Mouse (Mus musculus): ENCODE measurements around the gene Tpt1. TPM values are rescaled to one million over a fixed set of nuclear protein-coding genes. Genes with fewer than 3 reads are reported as not detected.
"Not testable (repeated sequence)": the region's sequence is repeated elsewhere in the genome, so short reads cannot be mapped to it uniquely, and the experiment has no call there.

Gene Tpt1
- polyA plus RNA-seq, 1 experiment, result 1,757 TPM

DNA sequence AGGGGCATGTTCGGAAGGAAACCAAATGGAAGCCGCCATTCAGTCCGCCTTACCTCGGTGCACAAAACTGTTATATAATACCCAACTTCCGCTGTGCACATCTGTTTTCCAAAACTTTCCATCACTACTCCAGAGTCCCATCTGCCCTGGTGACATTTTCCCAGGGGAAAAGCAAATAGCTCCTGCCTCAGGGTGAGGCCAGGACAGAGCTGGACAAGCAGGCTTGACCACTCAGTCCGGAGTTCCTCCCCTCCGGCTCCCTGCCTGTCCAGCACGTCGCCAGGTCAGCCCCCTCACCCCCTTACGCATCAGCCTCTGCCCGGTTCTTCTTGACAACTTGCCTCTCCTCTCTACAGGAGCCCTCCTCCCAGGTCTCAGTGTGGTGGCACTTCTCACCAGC lies 16.7 kb upstream of the Tpt1 start:
- Histone ChIP-seq H3K4me3 (ENCODE audit: insufficient read depth, low read depth, low read length) (no peak overlapping the region), H3K4me1 (ENCODE audit: control insufficient read depth, insufficient read depth, low read length) (peaks cover 12% of the 10 kb centered on the region), H3K27ac (ENCODE audit: insufficient read depth, low read depth, low read length) (no peak overlapping the region)
- TF ChIP-seq CTCF (IDR thresholded peaks at IDR 0.05; ENCODE audit: insufficient read depth, low read depth, low read length) (no peak), POLR2A (IDR thresholded peaks at IDR 0.05; ENCODE audit: insufficient read depth, low read depth, low read length) (no peak)
- 56% methylated on average over 11 of the region's 11 CpGs for WGBS

DNA sequence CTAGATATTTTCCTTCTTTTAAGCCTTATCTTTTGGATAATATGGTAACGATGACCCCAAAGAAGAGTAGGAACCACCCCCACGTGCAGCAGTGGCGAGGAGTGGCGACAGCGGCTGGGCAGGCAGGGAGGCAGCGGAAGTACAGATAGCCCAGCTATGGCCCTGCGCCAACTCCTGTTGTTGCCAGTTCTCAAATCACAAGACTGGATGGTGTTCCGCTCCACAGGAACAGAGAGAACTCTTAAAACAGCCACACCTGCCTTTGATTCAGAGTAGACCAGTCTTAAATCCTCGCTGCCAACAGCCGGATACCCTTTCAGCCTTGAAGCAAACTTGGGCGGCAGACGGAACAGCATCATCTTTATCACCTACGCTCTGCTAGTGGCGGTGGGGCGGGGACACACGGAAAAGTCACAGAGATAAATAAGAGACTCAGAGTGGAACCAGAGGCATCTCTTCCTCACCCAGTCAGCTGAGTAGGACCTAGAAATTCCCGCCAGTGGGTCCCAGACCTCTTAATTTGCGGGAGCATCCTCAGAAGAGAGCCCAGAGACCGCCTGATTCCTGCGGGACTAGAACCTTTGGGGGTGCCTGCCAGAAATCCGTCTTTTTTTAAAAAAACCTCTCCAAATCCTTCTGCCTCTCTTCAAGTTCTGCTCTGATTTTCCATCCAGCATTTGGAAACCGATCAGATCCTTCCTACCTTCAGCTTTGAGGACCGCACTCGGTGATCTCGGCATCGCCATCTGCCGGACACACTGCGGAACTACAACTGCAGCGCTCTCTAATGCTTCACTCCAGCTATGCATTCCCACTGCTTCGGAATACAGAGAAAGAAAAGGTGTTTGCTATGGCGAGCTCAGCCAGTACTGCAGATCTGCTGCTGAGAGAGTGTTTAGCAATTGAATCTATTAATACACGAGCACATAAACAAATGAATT lies 15.8 kb upstream of the Tpt1 start:
- TF ChIP-seq POLR2A (IDR thresholded peaks at IDR 0.05; ENCODE audit: insufficient read depth, low read depth, low read length), result no peak
- TF ChIP-seq CTCF (IDR thresholded peaks at IDR 0.05; ENCODE audit: insufficient read depth, low read depth, low read length), result peak; percentile 86
- no peak overlapping the region for H3K27ac ChIP-seq (ENCODE audit: insufficient read depth, low read depth, low read length)
- peaks cover 19% of the 10 kb centered on the region for H3K4me1 ChIP-seq (ENCODE audit: control insufficient read depth, insufficient read depth, low read length)
- 5% methylated on average over 32 of the region's 32 CpGs for WGBS
- H3K4me3 ChIP-seq (ENCODE audit: insufficient read depth, low read depth, low read length), result peak overlapping the region; percentile 22

DNA sequence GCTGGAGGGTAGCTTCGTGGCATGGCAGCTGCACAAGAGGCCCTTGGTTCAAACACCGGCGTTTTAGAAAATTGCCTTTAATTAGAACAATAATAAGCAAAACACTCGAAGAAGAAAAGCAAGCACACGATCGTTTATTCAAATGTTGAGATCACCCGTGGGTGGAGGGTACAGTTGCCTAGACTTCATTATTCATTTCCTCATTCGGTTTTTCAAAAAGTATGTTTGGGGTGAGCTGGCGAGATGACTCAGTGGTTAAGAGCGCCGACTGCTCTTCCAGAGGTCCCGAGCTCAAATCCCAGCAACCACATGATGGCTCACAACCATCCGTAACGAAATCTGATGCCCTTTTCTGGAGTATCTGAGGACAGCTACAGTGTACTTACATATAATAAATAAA lies 15.1 kb upstream of the Tpt1 start:
- H3K27ac ChIP-seq (ENCODE audit: insufficient read depth, low read depth, low read length); H3K4me3 ChIP-seq (ENCODE audit: insufficient read depth, low read depth, low read length): not testable (repeated sequence)
- 24% methylated on average over 14 of the region's 14 CpGs for WGBS
- peaks cover 25% of the 10 kb centered on the region for H3K4me1 ChIP-seq (ENCODE audit: control insufficient read depth, insufficient read depth, low read length)

DNA sequence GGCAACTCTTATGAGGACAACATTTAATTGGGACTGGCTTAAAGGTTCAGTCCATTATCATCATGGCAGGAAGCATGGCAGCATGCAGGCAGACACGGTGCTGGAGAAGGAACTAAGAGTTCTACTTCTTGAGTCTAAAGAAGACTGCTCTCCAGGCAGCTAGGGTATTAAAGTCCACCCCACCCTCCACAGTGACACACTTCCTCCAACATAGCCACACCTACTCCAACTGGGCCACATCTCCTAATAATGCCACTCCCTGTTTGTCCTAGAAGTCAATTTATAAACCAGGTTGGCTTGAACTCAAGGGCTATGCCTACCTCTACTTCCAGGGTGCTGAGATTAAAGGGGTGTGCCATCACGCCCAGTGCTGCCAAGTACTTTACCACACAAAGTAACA lies 12.9 kb upstream of the Tpt1 start:
- no peak for TF ChIP-seq POLR2A (IDR thresholded peaks at IDR 0.05; ENCODE audit: insufficient read depth, low read depth, low read length)
- TF ChIP-seq CTCF (IDR thresholded peaks at IDR 0.05; ENCODE audit: insufficient read depth, low read depth, low read length), result no peak
- no peak overlapping the region for H3K27ac ChIP-seq (ENCODE audit: insufficient read depth, low read depth, low read length)
- peaks cover 33% of the 10 kb centered on the region for H3K4me1 ChIP-seq (ENCODE audit: control insufficient read depth, insufficient read depth, low read length)
- H3K4me3 ChIP-seq (ENCODE audit: insufficient read depth, low read depth, low read length), result no peak overlapping the region
- WGBS, result 82% methylated on average over 2 of the region's 2 CpGs

DNA sequence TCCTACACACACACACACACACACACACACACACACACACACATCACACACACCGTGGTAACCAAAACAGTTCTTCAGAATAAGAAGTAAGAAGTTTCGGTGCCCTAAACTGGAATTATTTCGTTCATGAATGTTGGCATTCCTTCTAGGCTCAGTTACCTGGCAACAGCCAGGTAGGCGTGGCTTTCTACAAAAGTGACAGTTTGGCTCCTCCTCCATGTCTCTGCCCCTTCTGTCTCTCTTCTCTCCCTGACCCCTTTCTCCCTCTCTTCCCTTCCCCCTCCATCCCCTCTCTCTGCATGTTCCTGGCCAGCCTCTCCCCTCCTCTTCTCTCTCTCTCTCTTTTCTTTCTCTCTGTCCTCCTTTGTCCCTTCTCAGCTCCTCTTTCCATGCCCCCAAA lies 11.9 kb upstream of the Tpt1 start:
- 20% methylated on average over 4 of the region's 4 CpGs for WGBS
- Histone ChIP-seq H3K27ac (ENCODE audit: insufficient read depth, low read depth, low read length) (no peak overlapping the region), H3K4me1 (ENCODE audit: control insufficient read depth, insufficient read depth, low read length) (peaks cover 34% of the 10 kb centered on the region), H3K4me3 (ENCODE audit: insufficient read depth, low read depth, low read length) (no peak overlapping the region)
- TF ChIP-seq CTCF (IDR thresholded peaks at IDR 0.05; ENCODE audit: insufficient read depth, low read depth, low read length) (no peak), POLR2A (IDR thresholded peaks at IDR 0.05; ENCODE audit: insufficient read depth, low read depth, low read length) (no peak)

DNA sequence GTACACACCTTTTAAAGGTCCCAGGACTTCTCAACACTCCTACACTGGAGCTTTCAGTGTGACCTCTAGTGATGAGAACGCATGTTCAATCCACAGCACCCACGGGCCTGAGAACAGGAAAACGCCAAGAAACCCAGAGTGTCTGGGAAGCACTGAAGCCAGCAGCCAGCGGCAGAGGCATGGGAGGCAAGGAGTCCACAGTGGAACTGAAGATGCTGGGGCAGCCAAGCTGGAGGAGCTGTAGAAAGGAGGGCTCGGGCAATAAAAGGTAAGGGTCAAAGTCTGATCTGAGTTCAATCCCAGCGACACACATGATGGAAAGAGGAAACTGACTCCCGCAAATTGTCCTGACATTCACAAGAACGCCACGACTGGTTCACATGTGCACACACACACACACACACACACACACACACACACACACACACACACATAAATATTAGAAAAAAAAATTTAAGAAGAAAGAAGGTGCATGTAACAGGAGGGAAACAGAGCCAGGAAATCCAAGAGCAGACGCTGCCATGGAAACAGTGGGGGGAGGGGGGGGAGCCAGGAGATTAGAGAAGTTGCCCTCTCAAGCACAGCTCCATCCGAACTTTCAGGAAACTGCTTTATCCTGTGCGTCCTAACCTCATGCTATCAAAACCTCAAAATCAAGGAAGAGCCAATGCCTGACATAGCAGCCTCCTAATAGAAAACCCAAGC lies 11.2 kb upstream of the Tpt1 start:
- Histone ChIP-seq H3K4me3 (ENCODE audit: insufficient read depth, low read depth, low read length) (no peak overlapping the region), H3K4me1 (ENCODE audit: control insufficient read depth, insufficient read depth, low read length) (peaks cover 29% of the 10 kb centered on the region), H3K27ac (ENCODE audit: insufficient read depth, low read depth, low read length) (no peak overlapping the region)
- no peak for TF ChIP-seq POLR2A (IDR thresholded peaks at IDR 0.05; ENCODE audit: insufficient read depth, low read depth, low read length)
- TF ChIP-seq CTCF (IDR thresholded peaks at IDR 0.05; ENCODE audit: insufficient read depth, low read depth, low read length), result no peak
- WGBS, result 17% methylated on average over 12 of the region's 12 CpGs

DNA sequence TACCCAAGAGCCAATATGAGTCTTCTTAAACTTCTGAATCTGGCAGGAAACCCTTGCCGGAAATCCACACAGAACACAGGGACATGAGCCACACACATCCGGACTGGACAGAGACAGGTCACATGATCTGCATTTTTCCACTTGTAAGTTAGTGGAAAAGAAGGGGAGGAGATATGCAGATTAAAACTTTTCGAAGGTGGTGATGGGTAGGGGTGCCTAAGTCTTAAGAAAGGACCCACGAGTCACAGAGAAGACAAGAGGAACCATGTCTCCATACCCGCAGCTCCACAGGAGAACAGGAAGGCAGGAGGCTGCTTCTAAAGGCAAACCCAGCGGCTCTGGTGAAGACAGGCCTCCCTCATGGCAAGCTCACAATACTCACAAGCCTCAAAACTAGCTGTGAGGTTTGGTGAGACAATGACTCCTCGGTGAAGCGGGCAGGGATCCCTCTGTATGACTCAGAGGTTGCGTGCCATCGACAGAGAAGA lies 10.6 kb upstream of the Tpt1 start:
- Histone ChIP-seq H3K4me3 (ENCODE audit: insufficient read depth, low read depth, low read length) (peak overlapping the region; percentile 29), H3K4me1 (ENCODE audit: control insufficient read depth, insufficient read depth, low read length) (peaks cover 23% of the 10 kb centered on the region), H3K27ac (ENCODE audit: insufficient read depth, low read depth, low read length) (peak overlapping the region; percentile 76)
- TF ChIP-seq POLR2A (IDR thresholded peaks at IDR 0.05; ENCODE audit: insufficient read depth, low read depth, low read length), result no peak
- no peak for TF ChIP-seq CTCF (IDR thresholded peaks at IDR 0.05; ENCODE audit: insufficient read depth, low read depth, low read length)
- WGBS, result 5% methylated on average over 10 of the region's 10 CpGs

- Histone ChIP-seq H3K4me1 (ENCODE audit: control insufficient read depth, insufficient read depth, low read length) (peaks cover 22% of the 10 kb centered on the region), H3K27ac (ENCODE audit: insufficient read depth, low read depth, low read length) (peak overlapping the region; percentile 76), H3K4me3 (ENCODE audit: insufficient read depth, low read depth, low read length) (peak overlapping the region; percentile 29)
- TF ChIP-seq CTCF (IDR thresholded peaks at IDR 0.05; ENCODE audit: insufficient read depth, low read depth, low read length) (no peak), POLR2A (IDR thresholded peaks at IDR 0.05; ENCODE audit: insufficient read depth, low read depth, low read length) (no peak)
- WGBS, result 3% methylated on average over 16 of the region's 16 CpGs
Observed at GRCm38 (mm10) chr14:75834739-75835381, 10.0 kb upstream of the Tpt1 start.

- TF ChIP-seq CTCF (IDR thresholded peaks at IDR 0.05; ENCODE audit: insufficient read depth, low read depth, low read length) (no peak), POLR2A (IDR thresholded peaks at IDR 0.05; ENCODE audit: insufficient read depth, low read depth, low read length) (no peak)
- Histone ChIP-seq H3K4me1 (ENCODE audit: control insufficient read depth, insufficient read depth, low read length) (peaks cover 22% of the 10 kb centered on the region), H3K27ac (ENCODE audit: insufficient read depth, low read depth, low read length) (no peak overlapping the region), H3K4me3 (ENCODE audit: insufficient read depth, low read depth, low read length) (no peak overlapping the region)
- 73% methylated on average over 3 of the region's 3 CpGs for WGBS
Observed at GRCm38 (mm10) chr14:75836579-75836978, 8.3 kb upstream of the Tpt1 start.
